Mouse (Mus musculus) stomach, embryonic 15.5 days (tissue): ENCODE results near the gene Rap1b. TPM values are rescaled to one million over a fixed set of nuclear protein-coding genes. Genes with fewer than 3 reads are reported as not detected.

ENCODE experiments used
- ATAC-seq: fragments of 200-750 bp; cut with Nextera tagmentation; 2 replicates; pipeline ENCODE4 v1.8.0; 2017; ENCODE audit warnings: low read depth, moderate number of reproducible peaks, moderate TSS enrichment; ENCODE audit not compliant: insufficient read depth, low FRiP score
- H3K27ac ChIP-seq: fragments of 300-500 bp; sonication (generic); 2 replicates; pipeline ENCODE4 v1.5.1; 2015; ENCODE audit warnings: mild to moderate bottlenecking, inconsistent platforms
- H3K27me3 ChIP-seq: fragments of 300-500 bp; sonication (generic); replicated peaks from 2 replicates; pipeline ENCODE4 v1.6.1; 2015; ENCODE audit warnings: inconsistent platforms
- H3K36me3 ChIP-seq: fragments of 300-500 bp; sonication (generic); 2 replicates; pipeline ENCODE4 v1.6.1; 2015; ENCODE audit warnings: inconsistent platforms
- H3K4me1 ChIP-seq: fragments of 300-500 bp; sonication (generic); 2 replicates; pipeline ENCODE4 v1.6.1; 2015; ENCODE audit warnings: inconsistent platforms
- H3K4me2 ChIP-seq: fragments of 300-500 bp; sonication (generic); 2 replicates; pipeline ENCODE4 v1.6.1; 2015; ENCODE audit warnings: mild to moderate bottlenecking, inconsistent platforms
- H3K4me3 ChIP-seq: fragments of 300-500 bp; sonication (generic); replicated peaks from 2 replicates; pipeline ENCODE4 v1.5.1; 2015; ENCODE audit warnings: inconsistent platforms
- H3K9ac ChIP-seq: fragments of 300-500 bp; sonication (generic); 2 replicates; pipeline ENCODE4 v1.6.1; 2015; ENCODE audit warnings: inconsistent platforms
- H3K9me3 ChIP-seq: fragments of 300-500 bp; sonication (generic); 2 replicates; pipeline ENCODE4 v1.6.1; 2016; ENCODE audit warnings: inconsistent platforms
- WGBS: fragments of 180-500 bp; shearing (Covaris S2); methylation state at CpG from one replicate; pipeline ENCODE4 v1.1.7; 2015; 5-methylcytosine and 5-hydroxymethylcytosine counted together
- polyA plus RNA-seq: library from polyadenylated mRNA; unstranded; fragments of >200 nt; fragmentation: Nextera tagmentation; extraction: Ambion mirVana; gene quantifications from 2 replicates; pipeline ENCODE4 v1.2.1, GENCODE M21; 2015

Gene Rap1b
- polyA plus RNA-seq, 1 experiment from 2014 or later, result 177 TPM

- no peak overlapping the region for H3K4me2 ChIP-seq
- WGBS, result 92% methylated on average over 17 of the region's 17 CpGs
- no peaks in the 10 kb centered on the region for H3K9me3 ChIP-seq
- H3K27ac ChIP-seq, result no peak overlapping the region
- H3K4me1 ChIP-seq, result no peaks in the 10 kb centered on the region
- H3K4me3 ChIP-seq, result no peak overlapping the region
- no peak overlapping the region for H3K9ac ChIP-seq
- H3K36me3 ChIP-seq, result peaks cover 50% of the 10 kb centered on the region
- ATAC-seq, result no peak
- no peaks in the 10 kb centered on the region for H3K27me3 ChIP-seq
Observed at GRCm38 (mm10) chr10:117781021-117781725, 64.7 kb downstream of the Rap1b start.

- peaks cover 47% of the 10 kb centered on the region for H3K36me3 ChIP-seq
- WGBS, result 92% methylated on average over 6 of the region's 6 CpGs
- no peak overlapping the region for H3K9ac ChIP-seq
- H3K4me1 ChIP-seq, result no peaks in the 10 kb centered on the region
- no peaks in the 10 kb centered on the region for H3K27me3 ChIP-seq
- H3K27ac ChIP-seq, result no peak overlapping the region
- no peak overlapping the region for H3K4me3 ChIP-seq
- no peaks in the 10 kb centered on the region for H3K9me3 ChIP-seq
- no peak for ATAC-seq
- H3K4me2 ChIP-seq, result no peak overlapping the region
Observed at GRCm38 (mm10) chr10:117780306-117780911, 65.4 kb downstream of the Rap1b start.

- Histone ChIP-seq H3K36me3 (peaks cover 52% of the 10 kb centered on the region), H3K9ac (no peak overlapping the region), H3K4me3 (no peak overlapping the region), H3K4me1 (no peaks in the 10 kb centered on the region), H3K4me2 (no peak overlapping the region), H3K27me3 (no peaks in the 10 kb centered on the region), H3K27ac (no peak overlapping the region), H3K9me3 (no peaks in the 10 kb centered on the region)
- ATAC-seq, result no peak
- 90% methylated on average over 8 of the region's 8 CpGs for WGBS
Observed at GRCm38 (mm10) chr10:117779581-117780305, 66.1 kb downstream of the Rap1b start.

GRCm38 (mm10) chr10:117778951-117779350, 66.9 kb downstream of the Rap1b start:
- Histone ChIP-seq H3K27me3 (no peaks in the 10 kb centered on the region), H3K4me3 (no peak overlapping the region), H3K4me1 (no peaks in the 10 kb centered on the region), H3K9ac (no peak overlapping the region), H3K9me3 (no peaks in the 10 kb centered on the region), H3K27ac (no peak overlapping the region), H3K36me3 (peaks cover 57% of the 10 kb centered on the region), H3K4me2 (no peak overlapping the region)
- 84% methylated on average over 4 of the region's 4 CpGs for WGBS
- no peak for ATAC-seq

- Histone ChIP-seq H3K36me3 (peaks cover 54% of the 10 kb centered on the region), H3K4me2 (no peak overlapping the region), H3K9ac (no peak overlapping the region), H3K27ac (no peak overlapping the region), H3K27me3 (no peaks in the 10 kb centered on the region), H3K4me3 (no peak overlapping the region), H3K9me3 (no peaks in the 10 kb centered on the region), H3K4me1 (no peaks in the 10 kb centered on the region)
- WGBS, result 93% methylated on average over 12 of the region's 12 CpGs
- no peak for ATAC-seq
Observed at GRCm38 (mm10) chr10:117778328-117778910, 67.4 kb downstream of the Rap1b start.

DNA sequence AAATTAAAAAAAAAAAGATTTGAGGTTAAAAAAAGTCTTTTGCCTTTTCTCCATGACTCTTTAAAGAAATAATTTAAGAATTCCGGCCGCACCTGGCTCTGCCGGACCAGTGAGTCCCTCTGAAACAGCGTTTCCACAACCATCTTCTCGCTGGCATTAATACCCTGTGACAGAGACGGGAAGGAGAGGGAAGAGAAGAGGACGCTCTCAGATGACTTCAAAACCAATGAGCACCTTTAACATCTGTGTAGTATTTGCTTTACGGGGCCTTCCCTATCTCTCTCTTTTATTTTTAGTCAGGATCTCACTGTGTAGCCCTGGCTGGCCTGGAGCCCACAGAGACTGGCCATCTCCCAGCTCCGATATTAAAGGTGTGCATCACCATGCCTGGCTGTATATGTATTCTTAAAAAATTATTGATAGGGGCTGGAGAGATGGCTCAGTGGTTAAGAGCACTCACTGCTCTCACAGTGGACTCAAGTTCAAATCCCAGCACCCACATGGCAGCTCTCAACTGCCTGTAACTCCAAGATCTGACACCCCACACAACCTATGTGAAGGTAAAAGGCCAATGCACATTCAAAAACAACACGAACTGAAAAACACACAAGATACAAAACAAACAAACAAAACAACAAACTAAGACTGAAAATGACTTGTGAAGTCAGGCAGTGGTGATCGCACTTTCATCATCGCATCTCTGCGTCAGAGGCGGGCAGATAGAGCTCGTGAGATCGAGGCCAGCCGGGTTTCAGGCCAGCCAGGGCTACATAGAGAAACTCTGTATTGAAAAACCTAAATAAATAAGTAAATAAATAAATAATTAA, 68.1 kb downstream of the Rap1b start:
- Histone ChIP-seq H3K36me3 (peaks cover 58% of the 10 kb centered on the region), H3K27me3 (no peaks in the 10 kb centered on the region), H3K4me2 (no peak overlapping the region), H3K4me1 (no peaks in the 10 kb centered on the region), H3K4me3 (no peak overlapping the region), H3K9ac (no peak overlapping the region), H3K9me3 (no peaks in the 10 kb centered on the region), H3K27ac (no peak overlapping the region)
- 95% methylated on average over 17 of the region's 17 CpGs for WGBS
- ATAC-seq, result no peak

GRCm38 (mm10) chr10:117777103-117777470, 68.7 kb downstream of the Rap1b start:
- H3K36me3 ChIP-seq, result peaks cover 60% of the 10 kb centered on the region
- H3K27me3 ChIP-seq, result no peaks in the 10 kb centered on the region
- no peaks in the 10 kb centered on the region for H3K9me3 ChIP-seq
- no peak overlapping the region for H3K4me2 ChIP-seq
- no peak overlapping the region for H3K4me3 ChIP-seq
- H3K9ac ChIP-seq, result no peak overlapping the region
- no peaks in the 10 kb centered on the region for H3K4me1 ChIP-seq
- ATAC-seq, result no peak
- no peak overlapping the region for H3K27ac ChIP-seq
- WGBS, result 98% methylated on average over 3 of the region's 3 CpGs

DNA sequence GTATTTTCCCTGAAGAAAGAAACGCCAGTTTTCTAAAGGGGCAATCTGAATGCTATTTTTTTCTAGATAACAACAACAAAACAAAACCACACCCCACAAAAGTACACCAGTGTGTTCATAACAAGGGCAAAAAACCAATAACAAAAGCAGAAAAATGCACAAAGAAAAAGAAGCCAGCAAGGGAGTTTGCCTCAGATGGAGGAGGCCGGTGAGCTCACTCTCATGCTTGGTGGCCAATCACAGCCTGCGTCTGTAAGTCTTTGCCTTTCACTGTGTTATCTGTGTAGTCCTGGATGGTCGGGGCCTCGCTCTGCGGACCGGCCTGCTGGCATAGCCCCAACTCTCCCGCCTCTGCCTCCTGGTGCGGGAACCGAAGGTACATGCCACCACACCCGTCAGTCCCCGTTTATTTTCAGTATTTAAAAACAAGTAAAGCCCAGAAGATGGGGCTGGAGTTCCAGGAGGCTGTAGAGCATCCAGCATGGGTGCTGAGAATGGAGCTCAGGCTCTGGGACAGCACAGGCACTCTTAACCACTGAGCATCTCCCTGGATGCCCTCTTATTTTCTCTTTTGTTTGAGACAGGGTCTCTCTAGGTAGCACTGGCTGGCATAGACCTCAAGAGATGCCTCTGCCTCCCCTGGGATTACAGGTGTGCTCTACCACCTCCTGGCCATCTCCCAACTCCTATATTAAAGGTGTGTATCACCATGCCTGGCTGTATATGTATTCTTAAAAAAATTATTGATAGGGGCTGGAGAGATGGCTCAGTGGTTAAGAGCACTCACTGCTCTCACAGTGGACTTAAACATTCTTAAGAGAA, 69.3 kb downstream of the Rap1b start:
- Histone ChIP-seq H3K36me3 (peaks cover 54% of the 10 kb centered on the region), H3K27ac (no peak overlapping the region), H3K4me1 (no peaks in the 10 kb centered on the region), H3K9me3 (no peaks in the 10 kb centered on the region), H3K4me2 (no peak overlapping the region), H3K27me3 (no peaks in the 10 kb centered on the region), H3K4me3 (no peak overlapping the region), H3K9ac (no peak overlapping the region)
- no peak for ATAC-seq
- WGBS, result 82% methylated on average over 12 of the region's 12 CpGs

DNA sequence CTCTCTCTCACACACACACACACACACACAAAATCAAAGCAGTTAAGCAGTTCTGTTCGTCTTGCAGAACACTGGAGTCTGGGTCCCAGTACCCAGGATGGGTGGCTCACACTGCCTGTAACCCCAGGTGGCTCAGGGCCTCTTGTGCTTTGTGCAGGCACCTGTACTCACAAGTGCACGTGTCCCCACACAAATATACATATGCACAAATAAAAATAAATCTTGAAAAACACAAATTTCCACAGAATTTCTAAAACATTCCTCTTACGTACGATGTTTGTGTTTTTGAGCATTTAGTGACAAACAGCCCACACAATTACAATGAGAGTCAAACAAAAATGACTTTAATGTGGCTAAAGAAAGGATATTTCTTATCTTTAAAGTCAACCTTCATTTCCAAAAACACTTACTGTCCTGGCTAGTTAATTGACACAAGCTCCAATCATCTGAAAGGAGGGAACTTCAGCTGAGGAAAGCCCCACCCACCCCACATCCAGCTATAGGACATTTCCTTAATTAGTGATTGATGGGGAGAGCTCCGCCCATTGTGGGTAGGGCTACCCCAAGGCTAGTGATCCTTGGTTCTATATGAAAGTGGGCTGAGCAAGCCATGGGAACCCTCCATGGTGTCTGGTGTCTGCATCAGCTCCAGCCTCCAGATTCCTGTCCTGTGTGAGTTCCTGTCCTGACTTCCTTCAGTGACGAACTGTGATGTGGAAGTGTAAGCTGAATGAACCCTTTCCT, 70.3 kb downstream of the Rap1b start:
- H3K4me3 ChIP-seq, result no peak overlapping the region
- WGBS, result 82% methylated on average over 6 of the region's 6 CpGs
- H3K9me3 ChIP-seq, result no peaks in the 10 kb centered on the region
- H3K4me2 ChIP-seq, result no peak overlapping the region
- H3K36me3 ChIP-seq, result peaks cover 45% of the 10 kb centered on the region
- ATAC-seq, result peak; percentile 35; the same call in 1 of the 2 replicates
- no peak overlapping the region for H3K27ac ChIP-seq
- H3K27me3 ChIP-seq, result no peaks in the 10 kb centered on the region
- no peaks in the 10 kb centered on the region for H3K4me1 ChIP-seq
- H3K9ac ChIP-seq, result no peak overlapping the region

DNA sequence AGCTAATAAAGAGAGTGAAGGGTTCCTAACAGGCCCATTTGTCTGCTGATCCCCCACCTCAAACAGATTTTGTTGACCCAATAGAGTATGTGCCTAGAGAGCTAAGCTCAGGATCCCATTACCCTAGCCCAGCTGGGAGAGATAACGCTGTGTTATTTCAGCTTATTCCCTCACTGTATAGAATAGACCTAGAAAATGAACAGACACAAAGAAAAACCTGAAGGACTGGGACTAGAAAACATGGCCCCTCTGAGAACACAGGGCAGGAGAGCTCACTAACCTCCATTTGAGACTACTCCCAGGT, 71.1 kb downstream of the Rap1b start:
- no peak for ATAC-seq
- 92% methylated on average over 1 of the region's 1 CpGs for WGBS
- Histone ChIP-seq H3K36me3 (peaks cover 47% of the 10 kb centered on the region), H3K9me3 (no peaks in the 10 kb centered on the region), H3K9ac (no peak overlapping the region), H3K27ac (no peak overlapping the region), H3K4me3 (no peak overlapping the region), H3K4me1 (no peaks in the 10 kb centered on the region), H3K27me3 (no peaks in the 10 kb centered on the region), H3K4me2 (no peak overlapping the region)
